Mouse (Mus musculus) yolk sac, embryonic 10.5 days (tissue): ENCODE data around the gene Mapk8ip2.

ENCODE experiments used
- DNase-seq: peaks from one replicate; pipeline ENCODE4 v3.0.0-alpha.2; 2017; ENCODE audit warnings: low spot score

Mapk8ip2 gene

DNA sequence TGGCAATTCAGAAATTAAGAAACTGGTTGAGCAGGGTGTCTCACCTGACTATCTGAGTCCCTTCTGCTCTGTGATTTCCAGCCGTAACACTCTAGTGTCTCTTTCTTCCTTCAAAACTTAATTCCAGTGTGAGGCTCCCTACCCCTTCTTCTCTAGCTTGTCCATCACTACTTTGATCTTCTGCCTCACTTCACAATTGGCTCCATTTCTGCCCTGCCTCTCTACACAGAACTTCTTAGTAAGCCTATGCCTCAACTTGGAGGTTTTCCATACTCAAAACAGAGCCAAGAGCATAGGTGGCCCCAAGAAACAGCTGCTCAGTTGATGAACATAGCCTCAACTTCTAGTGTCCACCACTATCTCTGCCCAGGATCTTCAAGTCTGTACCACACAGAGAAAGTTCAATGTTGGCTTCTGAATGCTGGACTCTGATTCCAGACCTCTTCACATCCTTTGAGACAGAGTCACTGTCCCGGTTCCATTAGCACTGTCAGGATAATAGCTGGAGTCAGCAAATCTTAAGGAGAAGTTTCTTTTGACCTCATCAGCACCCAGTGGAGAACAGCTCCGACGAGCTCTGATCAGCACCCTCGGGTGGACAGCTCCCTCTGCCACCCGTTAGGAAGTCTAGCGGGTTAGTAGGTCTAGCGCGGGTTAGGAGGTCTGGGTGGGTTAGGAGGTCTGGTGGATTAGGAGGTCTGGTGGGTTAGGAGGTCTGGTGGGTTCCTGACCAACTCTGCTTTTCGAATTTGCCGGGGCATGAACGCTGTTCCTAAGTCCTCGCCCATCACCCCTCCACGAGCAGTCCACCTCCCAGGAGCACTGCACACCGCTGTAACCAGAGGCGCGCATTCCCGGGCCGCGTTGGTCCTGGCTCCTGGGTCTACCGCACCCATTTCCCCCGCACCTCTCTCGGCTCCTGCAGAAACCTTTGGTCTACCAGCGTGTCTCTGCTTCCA is 528 bp upstream of the Mapk8ip2 start:
- DNase-seq: peak; percentile 66

DNA sequence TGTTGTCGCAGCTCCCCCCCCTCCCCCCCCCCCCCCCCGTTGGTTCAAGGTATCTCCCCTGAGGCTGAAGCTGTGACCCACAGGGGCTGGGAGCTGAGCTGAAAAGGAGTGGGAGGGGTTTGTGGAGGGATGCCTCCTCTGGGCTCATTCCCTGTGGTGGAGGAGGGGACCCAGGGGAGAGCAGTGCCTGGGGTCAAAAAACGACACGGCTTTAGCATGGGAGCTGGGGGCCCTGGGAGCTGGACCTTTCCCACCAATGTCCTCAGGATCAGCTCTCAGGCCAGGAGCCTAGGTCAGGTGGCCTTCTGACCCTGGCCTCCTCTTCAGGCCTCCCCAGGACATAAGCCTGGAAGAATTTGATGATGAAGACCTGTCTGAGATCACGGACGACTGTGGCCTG is 1.1 kb downstream of the Mapk8ip2 start:
- DNase-seq: no peak

DNA sequence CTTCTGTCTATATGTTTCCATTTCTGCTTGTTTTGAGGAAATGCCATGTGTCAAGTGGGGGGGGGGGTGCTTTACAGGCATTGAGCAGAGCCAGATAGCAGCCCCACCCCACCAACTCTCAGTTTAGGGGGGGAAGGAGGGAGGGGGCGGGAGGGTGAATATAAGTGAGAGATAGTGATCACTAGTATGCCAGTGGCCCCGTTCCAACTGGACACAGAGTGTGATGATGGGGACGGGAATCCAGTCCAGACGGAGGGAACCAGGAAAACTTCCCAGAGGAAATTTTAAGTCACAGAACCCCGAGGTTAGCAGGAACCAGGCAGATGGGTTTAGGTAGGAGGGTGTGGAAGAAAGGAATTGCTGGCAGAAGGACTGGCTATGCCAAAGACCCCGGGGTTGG is 1.9 kb downstream of the Mapk8ip2 start:
- no peak for DNase-seq

DNA sequence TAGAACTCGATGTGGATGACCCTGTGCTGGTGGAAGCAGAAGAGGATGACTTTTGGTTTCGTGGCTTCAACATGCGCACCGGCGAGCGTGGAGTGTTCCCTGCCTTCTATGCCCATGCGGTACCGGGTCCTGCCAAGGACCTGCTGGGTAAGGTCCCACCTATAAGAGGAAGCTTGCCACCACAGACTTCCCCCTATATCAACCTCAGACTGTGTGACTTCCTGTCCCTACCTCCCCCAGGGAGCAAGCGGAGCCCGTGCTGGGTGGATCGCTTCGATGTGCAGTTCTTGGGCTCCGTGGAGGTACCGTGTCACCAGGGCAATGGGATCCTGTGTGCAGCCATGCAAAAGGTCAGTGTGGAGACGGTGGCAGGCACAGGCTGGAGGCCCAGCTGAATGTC is 5.2 kb downstream of the Mapk8ip2 start:
- DNase-seq: no peak

DNA sequence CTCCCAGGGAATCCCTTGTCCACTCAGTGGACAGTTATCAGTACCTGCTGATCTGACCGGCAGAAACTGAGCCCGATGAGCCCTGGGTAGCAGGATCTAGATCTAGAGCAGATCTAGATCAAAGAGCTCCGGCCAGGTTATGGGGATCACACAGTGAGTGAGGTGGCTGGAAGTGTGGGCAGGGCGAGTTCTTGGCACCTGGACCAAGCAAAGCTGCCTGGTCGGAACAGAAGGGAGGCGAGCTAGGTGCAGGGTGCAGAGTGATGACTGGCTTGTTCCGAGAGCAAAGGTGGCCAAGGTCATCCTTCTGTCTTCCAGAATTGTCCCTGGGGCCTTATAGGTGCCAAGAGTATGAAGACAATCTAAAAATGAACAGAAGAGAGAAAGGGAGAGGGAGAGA is 6.1 kb downstream of the Mapk8ip2 start:
- no peak for DNase-seq

DNA sequence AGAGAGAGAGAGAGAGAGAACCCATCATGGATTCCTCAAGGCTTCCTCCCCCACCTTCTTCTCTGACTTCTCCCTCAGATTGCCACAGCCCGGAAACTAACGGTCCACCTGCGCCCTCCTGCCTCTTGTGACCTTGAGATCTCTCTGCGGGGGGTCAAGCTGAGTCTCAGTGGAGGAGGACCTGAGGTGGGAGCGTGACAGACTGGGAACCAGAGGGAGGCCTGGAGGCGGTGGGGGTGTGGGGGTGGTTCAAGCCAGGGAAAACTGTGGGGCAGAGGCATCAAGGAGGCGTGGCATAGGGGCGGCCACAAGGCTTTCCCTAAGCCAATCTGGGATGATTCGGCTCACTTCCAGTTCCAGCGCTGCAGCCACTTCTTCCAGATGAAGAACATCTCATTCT is 6.6 kb downstream of the Mapk8ip2 start:
- DNase-seq: no peak

- no peak for DNase-seq
Observed at GRCm38 (mm10) chr15:89461321-89461720, 7.6 kb downstream of the Mapk8ip2 start.

- DNase-seq: no peak
Observed at GRCm38 (mm10) chr15:89462176-89462575, 8.5 kb downstream of the Mapk8ip2 start.

DNA sequence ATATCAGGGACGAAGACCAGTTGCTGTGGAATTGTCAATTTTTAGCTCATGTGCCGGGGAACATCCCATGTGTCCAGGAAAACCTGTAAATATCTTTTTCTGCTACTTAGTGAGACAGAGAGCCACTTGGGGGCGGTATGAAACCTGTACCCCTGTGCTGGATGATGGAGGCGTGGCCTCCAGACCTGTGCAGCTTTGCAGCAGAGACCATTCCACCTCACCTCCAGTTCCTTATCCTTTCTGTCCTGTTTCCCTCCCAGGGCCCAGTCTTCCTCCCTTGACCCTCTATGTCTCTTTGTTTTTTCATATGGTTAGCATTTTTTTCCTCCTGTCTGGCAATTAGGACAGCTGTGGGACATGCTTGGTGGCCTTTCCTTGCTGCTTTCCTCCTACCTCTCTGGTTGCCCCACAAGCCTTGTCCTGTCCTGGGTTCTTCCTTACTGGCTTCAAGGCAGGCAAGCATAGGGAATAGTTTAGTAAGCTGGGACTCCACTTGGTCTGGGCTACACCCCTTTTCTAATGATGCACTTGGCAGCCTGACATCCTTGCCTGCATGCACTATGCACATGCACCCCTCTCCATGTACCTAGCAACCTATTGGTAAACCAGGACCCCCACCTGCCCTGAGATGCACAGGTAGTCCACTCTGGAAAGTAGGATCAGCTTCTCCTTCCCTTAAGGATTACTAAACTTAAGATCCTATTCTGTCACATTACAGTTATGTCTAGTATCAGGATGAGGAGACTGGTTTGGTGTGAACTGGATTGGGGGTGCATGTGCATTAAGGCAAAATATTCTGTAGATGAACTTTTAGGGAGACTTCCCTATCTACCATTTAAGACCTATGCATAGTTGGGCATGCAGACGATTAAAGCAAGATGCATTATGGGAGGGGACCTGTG is 9.9 kb downstream of the Mapk8ip2 start:
- DNase-seq: no peak

- no peak for DNase-seq
Observed at GRCm38 (mm10) chr15:89465052-89465451, 11.3 kb downstream of the Mapk8ip2 start.

DNA sequence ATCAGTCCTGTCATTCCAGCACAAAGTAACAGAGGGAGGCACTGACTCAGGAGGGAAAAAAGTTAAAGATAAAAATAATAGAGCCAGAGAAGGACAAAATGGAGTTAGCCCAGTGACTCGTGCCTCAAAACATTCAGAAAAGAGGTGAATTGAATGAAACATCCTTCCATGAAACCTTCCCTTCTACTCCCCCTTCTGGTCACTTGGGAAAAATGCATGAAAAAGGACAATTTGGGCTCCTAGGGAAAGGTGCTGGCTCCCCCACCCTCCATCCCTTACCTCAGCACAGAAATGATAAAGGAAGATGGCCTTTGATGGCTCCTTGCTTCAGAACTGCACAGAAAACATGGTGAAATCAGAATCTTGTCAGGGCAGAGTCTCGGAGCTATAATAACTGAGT is 14.9 kb downstream of the Mapk8ip2 start:
- DNase-seq: no peak

DNA sequence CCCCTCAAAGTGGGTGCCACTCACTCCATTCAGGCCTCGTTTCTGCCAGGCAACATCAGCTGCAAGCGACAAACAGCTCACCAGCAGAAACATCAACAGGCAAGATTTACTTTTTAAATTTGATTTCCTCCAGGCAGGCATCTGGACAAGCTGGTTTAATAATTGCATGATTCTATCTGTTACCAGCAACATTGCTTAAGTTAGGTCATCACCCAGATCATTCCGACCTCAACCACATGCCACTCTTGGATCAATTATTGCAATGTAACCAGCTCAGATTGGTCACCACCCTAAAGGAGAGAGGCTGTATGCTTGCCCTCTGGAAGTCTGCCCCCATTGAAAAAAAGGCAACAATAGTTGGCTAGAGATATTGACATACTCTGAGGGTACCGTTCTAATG is 17.8 kb downstream of the Mapk8ip2 start:
- no peak for DNase-seq

GRCm38 (mm10) chr15:89473370-89473769 is 19.7 kb downstream of the Mapk8ip2 start:
- DNase-seq: no peak

GRCm38 (mm10) chr15:89473921-89474320 is 20.2 kb downstream of the Mapk8ip2 start:
- no peak for DNase-seq

DNA sequence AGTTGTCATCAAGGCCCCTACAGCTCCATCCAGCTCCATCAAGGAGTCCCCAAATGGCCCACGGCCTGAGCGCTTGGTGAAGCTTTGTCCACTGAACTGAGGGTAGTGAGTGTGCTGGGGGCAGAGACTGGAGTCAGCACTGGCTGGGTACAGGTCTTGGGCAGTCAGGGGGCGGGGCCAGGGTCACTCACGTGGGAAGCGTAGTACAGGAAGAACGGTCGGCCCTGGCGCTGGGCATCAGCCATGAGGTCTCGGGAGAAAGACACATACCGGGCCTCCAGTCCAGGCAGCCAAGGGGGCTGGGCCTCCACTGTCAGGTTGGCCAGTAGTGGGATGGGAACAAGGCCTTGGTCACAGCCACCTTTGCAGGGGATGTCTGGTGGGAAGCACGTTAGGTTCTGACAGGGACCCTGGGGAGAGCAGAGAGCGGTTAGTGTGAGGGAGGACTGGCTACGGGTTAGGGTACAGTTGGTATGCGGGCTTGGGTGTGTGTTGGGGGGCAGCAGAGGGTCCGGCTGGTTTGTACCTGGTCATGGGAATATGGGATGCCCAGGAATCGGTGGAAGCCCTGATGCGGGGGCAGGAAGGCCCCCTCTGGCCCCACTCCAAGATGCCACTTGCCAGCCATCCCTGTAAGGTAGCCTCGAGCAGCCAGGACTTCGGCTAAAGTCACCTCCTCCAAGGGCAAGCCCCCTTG is 21.0 kb downstream of the Mapk8ip2 start:
- DNase-seq: no peak

DNA sequence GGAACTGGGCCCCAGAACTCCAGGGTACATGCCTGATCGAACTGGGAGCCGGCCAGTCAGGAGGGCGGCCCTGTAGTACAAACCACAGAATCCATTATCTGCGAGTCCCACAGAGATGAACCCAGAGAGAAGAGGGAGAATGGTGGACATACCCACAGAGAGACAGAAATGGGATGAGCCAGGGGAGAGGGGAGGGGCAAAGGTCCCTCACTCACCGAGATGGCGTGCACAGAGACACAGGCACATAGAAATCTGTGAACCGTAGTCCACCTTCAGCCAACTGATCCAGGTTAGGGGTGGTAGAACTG is 21.5 kb downstream of the Mapk8ip2 start:
- DNase-seq: no peak

DNA sequence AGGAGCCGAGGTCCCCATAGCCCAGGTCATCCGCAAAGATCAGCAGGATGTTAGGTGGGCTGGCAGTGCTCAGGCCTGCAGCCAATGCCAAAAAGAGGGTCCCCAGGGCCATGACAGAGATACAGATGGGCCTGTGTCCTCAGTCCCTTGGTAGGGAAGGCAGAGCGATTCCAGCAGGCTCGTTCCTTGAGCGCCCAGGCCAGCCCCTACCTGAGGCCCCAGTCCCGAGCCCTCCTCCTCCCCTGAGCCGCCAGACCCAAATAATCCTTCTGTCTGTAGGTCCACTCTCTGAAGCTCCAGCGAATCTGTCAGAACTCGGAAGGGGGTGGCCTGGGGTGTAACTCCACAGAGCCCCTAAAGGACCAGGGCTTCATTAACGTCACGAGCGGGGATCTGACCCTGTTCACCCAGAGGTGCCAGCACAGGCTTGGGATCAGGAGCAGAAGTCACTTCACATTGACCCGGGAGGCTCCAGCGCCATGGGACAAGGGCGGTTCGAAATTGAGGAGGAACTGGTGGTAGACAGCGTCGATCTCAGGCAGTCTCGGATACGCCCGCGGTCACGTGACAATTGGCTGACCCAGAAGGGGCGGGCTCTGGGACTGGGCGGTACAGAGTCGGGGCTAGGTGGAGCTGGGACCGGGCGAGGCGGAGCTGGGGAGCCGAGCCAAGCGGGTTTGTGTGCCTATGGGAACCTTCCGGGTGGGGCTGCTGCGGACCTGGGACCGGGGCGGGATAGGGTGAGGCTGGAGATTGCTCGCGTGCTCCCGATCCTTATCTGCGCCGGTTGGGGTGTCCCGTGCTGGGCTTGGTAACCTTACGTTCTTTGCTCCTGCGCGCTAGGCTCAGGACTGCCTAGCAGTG is 22.1 kb downstream of the Mapk8ip2 start:
- peak; percentile 94 for DNase-seq

- DNase-seq: no peak
Observed at GRCm38 (mm10) chr15:89476475-89476815, 22.7 kb downstream of the Mapk8ip2 start.

GRCm38 (mm10) chr15:89477091-89477491 is 23.4 kb downstream of the Mapk8ip2 start, which contains the start of gene Arsa:
TSS of gene Arsa (minus strand) at chr15:89477425.
- DNase-seq: no peak

DNA sequence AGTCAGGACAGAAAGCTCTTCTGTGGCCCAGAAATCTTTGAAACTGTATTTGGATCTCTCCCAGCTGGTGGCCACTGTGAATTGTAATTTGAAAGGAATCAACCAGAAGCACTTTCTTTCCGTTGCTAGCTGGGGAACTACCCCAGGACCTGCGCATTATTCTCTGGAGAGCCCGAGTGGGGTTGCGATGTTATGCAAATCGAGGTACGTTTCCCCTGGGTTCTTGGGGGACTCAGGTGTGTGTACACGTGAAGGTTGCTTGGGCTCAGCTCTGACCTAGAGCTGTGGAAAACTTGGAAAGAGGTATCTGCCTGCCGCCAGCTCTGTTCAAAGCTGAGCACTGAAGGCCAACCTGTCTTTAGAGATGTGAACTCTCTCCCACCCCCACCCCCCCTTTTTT is 24.1 kb downstream of the Mapk8ip2 start:
- DNase-seq: no peak

- no peak for DNase-seq
Observed at GRCm38 (mm10) chr15:89478622-89479021, 24.9 kb downstream of the Mapk8ip2 start.

DNA sequence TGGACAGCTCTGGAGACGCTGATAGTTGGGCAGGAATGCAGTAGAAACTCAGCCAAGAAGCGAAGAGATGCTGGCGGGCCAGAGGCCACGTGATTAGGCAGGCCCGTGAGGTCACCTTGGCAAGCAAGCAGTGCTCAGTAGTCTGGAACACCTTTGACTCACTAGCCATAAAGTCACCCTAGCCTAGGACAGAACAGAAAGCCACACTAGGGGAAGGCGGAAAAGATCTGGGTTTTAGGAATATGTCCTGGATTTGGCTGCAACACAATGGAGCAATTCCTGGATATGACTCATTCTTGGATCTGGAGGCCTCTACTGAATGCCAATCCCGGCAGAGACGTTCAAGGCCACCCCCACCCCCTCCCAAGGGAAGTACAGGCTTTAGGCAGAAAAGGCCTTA is 26.9 kb downstream of the Mapk8ip2 start:
- DNase-seq: no peak
